Mouse (Mus musculus): ENCODE results near the gene Sema3f. TPM values are rescaled to one million over a fixed set of nuclear protein-coding genes. Genes with fewer than 3 reads are reported as not detected.
"Not testable (repeated sequence)": the region's sequence is repeated elsewhere in the genome, so short reads cannot be mapped to it uniquely, and the experiment has no call there.

Sema3f gene
- total RNA-seq, 2 experiments from 2014 or later, result 15.1 to 15.8 TPM

- DNase-seq (ENCODE audit: low spot score), result no peak
- intact Hi-C loops (cut with DNase I), result no loop called here
Observed at GRCm38 (mm10) chr9:107696106-107696479, 14.2 kb downstream of the Sema3f start.

GRCm38 (mm10) chr9:107695441-107696105 is 14.7 kb downstream of the Sema3f start:
- DNase-seq (ENCODE audit: low spot score), result no peak
- intact Hi-C loops (cut with DNase I), result no loop called here

GRCm38 (mm10) chr9:107694627-107695026 is 15.6 kb downstream of the Sema3f start:
- DNase-seq (ENCODE audit: low spot score), result no peak
- intact Hi-C loops (cut with DNase I), result no loop called here

GRCm38 (mm10) chr9:107693433-107693987 is 16.8 kb downstream of the Sema3f start:
- no peak for DNase-seq (ENCODE audit: low spot score)
- intact Hi-C loops (cut with DNase I), result no loop called here

- DNase-seq (ENCODE audit: low spot score), result no peak
- intact Hi-C loops (cut with DNase I), result no loop called here
Observed at GRCm38 (mm10) chr9:107692785-107693184, 17.5 kb downstream of the Sema3f start.

GRCm38 (mm10) chr9:107690391-107690790 is 19.9 kb downstream of the Sema3f start:
- intact Hi-C loops (cut with DNase I), result no loop called here
- no peak for DNase-seq (ENCODE audit: low spot score)

- no peak for DNase-seq (ENCODE audit: low spot score)
- intact Hi-C loops (cut with DNase I), result no loop called here
Observed at GRCm38 (mm10) chr9:107688939-107689338, 21.3 kb downstream of the Sema3f start.

GRCm38 (mm10) chr9:107688415-107688814 is 21.9 kb downstream of the Sema3f start:
- no peak for DNase-seq (ENCODE audit: low spot score)
- intact Hi-C loops (cut with DNase I), result no loop called here

GRCm38 (mm10) chr9:107685231-107685981 is 24.9 kb downstream of the Sema3f start:
- no peak for DNase-seq (ENCODE audit: low spot score)
- intact Hi-C loops (cut with DNase I), result no loop called here

- no peak for DNase-seq (ENCODE audit: low spot score)
- intact Hi-C loops (cut with DNase I), result no loop called here
Observed at GRCm38 (mm10) chr9:107682405-107682804, 27.9 kb downstream of the Sema3f start.

GRCm38 (mm10) chr9:107679501-107679900 is 30.8 kb downstream of the Sema3f start, which contains the start of gene Gnat1:
Gnat1 (minus strand) TSS chr9:107679712.
- intact Hi-C loops (cut with DNase I), result no loop called here
- no peak for DNase-seq (ENCODE audit: low spot score)

- intact Hi-C loops (cut with DNase I), result no loop called here
- DNase-seq (ENCODE audit: low spot score), result no peak
Observed at GRCm38 (mm10) chr9:107678861-107679260, 31.4 kb downstream of the Sema3f start.

- intact Hi-C loops (cut with DNase I); DNase-seq (ENCODE audit: low spot score): not testable (repeated sequence)
Observed at GRCm38 (mm10) chr9:107677819-107678526, 32.3 kb downstream of the Sema3f start.

GRCm38 (mm10) chr9:107677091-107677784 is 33.0 kb downstream of the Sema3f start:
- intact Hi-C loops (cut with DNase I), result no loop called here
- DNase-seq (ENCODE audit: low spot score), result no peak

GRCm38 (mm10) chr9:107676302-107676701 is 34.0 kb downstream of the Sema3f start:
- DNase-seq (ENCODE audit: low spot score), result no peak
- intact Hi-C loops (cut with DNase I), result loop anchor here (1.0 kb wide), 2 partner anchors 31 to 74 kb away; no protein-coding TSS in a partner anchor

GRCm38 (mm10) chr9:107675671-107676301 is 34.5 kb downstream of the Sema3f start:
- intact Hi-C loops (cut with DNase I), result loop anchor here (1.0 kb wide), 2 partner anchors 30 to 73 kb away; no protein-coding TSS in a partner anchor
- peak; percentile 38 for DNase-seq (ENCODE audit: low spot score)

GRCm38 (mm10) chr9:107674609-107675429 is 35.5 kb downstream of the Sema3f start:
- intact Hi-C loops (cut with DNase I), result no loop called here
- no peak for DNase-seq (ENCODE audit: low spot score)

GRCm38 (mm10) chr9:107670259-107670658 is 40.0 kb downstream of the Sema3f start:
- DNase-seq (ENCODE audit: low spot score), result peak; percentile 46
- intact Hi-C loops (cut with DNase I), result no loop called here

All from heart, postnatal 25 days (tissue).